Mouse (Mus musculus) CH12.LX (cell line): Measurements from ENCODE around the gene Edem2. TPM values are rescaled to one million over a fixed set of nuclear protein-coding genes. Genes with fewer than 3 reads are reported as not detected.
A peak's percentile ranks its signal among the peaks of the same experiment; 100 is the strongest.

Experiments
- DNase-seq: peaks from one replicate; pipeline ENCODE4 v3.0.0-alpha.2; 2013; ENCODE audit errors: extremely low read depth
- H3K27ac ChIP-seq: 2 replicates; pipeline ENCODE4 v1.5.1; 2012; ENCODE audit warnings: low read depth, mild to moderate bottlenecking, control low read depth, moderate library complexity; ENCODE audit not compliant: insufficient read depth
- H3K27me3 ChIP-seq: replicated peaks from 2 replicates; pipeline ENCODE3; 2012; ENCODE audit warnings: inconsistent platforms
- H3K36me3 ChIP-seq, 2 experiments: replicated peaks in 1 of 2; 2 replicates each; pipeline versions ENCODE3 to v1.6.1; 2012; ENCODE audit warnings: inconsistent platforms in 1 of 2, low read length in 1 of 2, mild to moderate bottlenecking in 1 of 2, mixed read lengths in 1 of 2, moderate library complexity in 1 of 2; ENCODE audit not compliant: control insufficient read depth in 1 of 2, insufficient read depth in 1 of 2
- H3K4me1 ChIP-seq, 2 experiments: 2 replicates each; pipeline ENCODE4 v1.6.1; 2012; ENCODE audit warnings: inconsistent platforms in 1 of 2, moderate library complexity in 1 of 2; ENCODE audit not compliant: insufficient read depth in 2 of 2, control insufficient read depth in 1 of 2
- H3K4me2 ChIP-seq: 2 replicates; pipeline ENCODE4 v1.6.1; 2012; ENCODE audit warnings: low read depth, mild to moderate bottlenecking, control low read depth; ENCODE audit not compliant: poor library complexity, insufficient read depth, severe bottlenecking
- H3K4me3 ChIP-seq, 3 experiments: fragments of 150-350 bp in 1 of 3; sonication (generic) in 1 of 3; replicated peaks in 1 of 3; 2 replicates each; pipeline versions ENCODE3 to v1.5.1; 2011 to 2012; ENCODE audit warnings: low read depth in 2 of 3, low read length in 2 of 3, mild to moderate bottlenecking in 2 of 3, moderate library complexity in 2 of 3, control low read depth in 1 of 3, improper control_type of control experiment in 1 of 3, inconsistent platforms in 1 of 3, mixed read lengths in 1 of 3; ENCODE audit not compliant: poor library complexity in 1 of 3
- H3K79me2 ChIP-seq: replicated peaks from 2 replicates; pipeline ENCODE4 v1.6.1; 2012; ENCODE audit warnings: mild to moderate bottlenecking, moderate library complexity; ENCODE audit not compliant: control insufficient read depth, poor library complexity, insufficient read depth, severe bottlenecking; ENCODE audit errors: extremely low read depth
- H3K9ac ChIP-seq: 2 replicates; pipeline ENCODE4 v1.6.1; 2012; ENCODE audit warnings: low read depth, mild to moderate bottlenecking, control low read depth, moderate library complexity; ENCODE audit not compliant: insufficient read depth
- H3K9me3 ChIP-seq: replicated peaks from 2 replicates; pipeline ENCODE3; 2012; ENCODE audit warnings: low read length, inconsistent platforms, mixed read lengths
- BHLHE40 ChIP-seq: IDR thresholded peaks from 2 replicates; pipeline ENCODE4 v1.6.1; 2011; ENCODE audit warnings: mild to moderate bottlenecking, low read depth, low read length, improper control_type of control experiment
- CHD1 ChIP-seq: IDR thresholded peaks from 2 replicates; pipeline ENCODE4 v1.6.1; 2012; ENCODE audit warnings: low read depth, low read length, improper control_type of control experiment, inconsistent platforms
- CTCF ChIP-seq, 2 experiments: IDR thresholded peaks in 1 of 2; conservative IDR thresholded peaks in 1 of 2; 2 replicates each; pipeline ENCODE4 v1.5.1; 2011 to 2012; ENCODE audit warnings: low read depth in 2 of 2, low read length in 2 of 2, improper control_type of control experiment in 1 of 2, inconsistent platforms in 1 of 2, mild to moderate bottlenecking in 1 of 2, moderate library complexity in 1 of 2
- E2F4 ChIP-seq: IDR thresholded peaks from 2 replicates; pipeline ENCODE4 v1.6.1; 2011; ENCODE audit warnings: low read depth, low read length, improper control_type of control experiment; ENCODE audit not compliant: insufficient replicate concordance
- ELF1 ChIP-seq: IDR thresholded peaks from 2 replicates; pipeline ENCODE4 v1.6.1; 2014; ENCODE audit warnings: low read depth, mild to moderate bottlenecking, inconsistent platforms, low read length, improper control_type of control experiment
- ETS1 ChIP-seq: conservative IDR thresholded peaks from 2 replicates; pipeline ENCODE4 v1.6.1; 2012; ENCODE audit warnings: low read depth, mild to moderate bottlenecking, inconsistent platforms, low read length, improper control_type of control experiment, moderate library complexity
- GABPA ChIP-seq: IDR thresholded peaks from 2 replicates; pipeline ENCODE4 v1.6.1; 2012; ENCODE audit warnings: low read depth, low read length, improper control_type of control experiment, inconsistent platforms; ENCODE audit not compliant: insufficient replicate concordance
- HCFC1 ChIP-seq: IDR thresholded peaks from 2 replicates; pipeline ENCODE4 v1.6.1; 2012; ENCODE audit warnings: low read depth, mild to moderate bottlenecking, inconsistent platforms, low read length, improper control_type of control experiment
- IRF4 ChIP-seq: IDR thresholded peaks from 2 replicates; pipeline ENCODE4 v1.6.1; 2014; ENCODE audit warnings: low read depth, mild to moderate bottlenecking, inconsistent platforms, low read length, improper control_type of control experiment
- KAT2A ChIP-seq: IDR thresholded peaks from 2 replicates; pipeline ENCODE4 v1.6.1; 2012; ENCODE audit warnings: low read length, improper control_type of control experiment, inconsistent platforms; ENCODE audit not compliant: insufficient replicate concordance
- MAFK ChIP-seq: IDR thresholded peaks from 2 replicates; pipeline ENCODE4 v1.6.1; 2011; ENCODE audit warnings: low read length, improper control_type of control experiment; ENCODE audit not compliant: insufficient replicate concordance
- MYC ChIP-seq: IDR thresholded peaks from 2 replicates; pipeline ENCODE4 v1.6.1; 2011; ENCODE audit warnings: low read depth, mild to moderate bottlenecking, improper control_type of control experiment, low read length
- PAX5 ChIP-seq: IDR thresholded peaks from 2 replicates; pipeline ENCODE4 v1.6.1; 2012; ENCODE audit warnings: low read length, inconsistent platforms, mixed read lengths
- POLR2AphosphoS2 ChIP-seq: IDR thresholded peaks from 2 replicates; pipeline ENCODE4 v1.6.1; 2011; ENCODE audit warnings: low read depth, low read length, improper control_type of control experiment
- RAD21 ChIP-seq: IDR thresholded peaks from 2 replicates; pipeline ENCODE4 v1.6.1; 2011; ENCODE audit warnings: low read depth, mild to moderate bottlenecking, low read length, improper control_type of control experiment, moderate library complexity
- SMC3 ChIP-seq: IDR thresholded peaks from 2 replicates; pipeline ENCODE4 v1.6.1; 2011; ENCODE audit warnings: low read depth, low read length, improper control_type of control experiment
- TBP ChIP-seq: conservative IDR thresholded peaks from 2 replicates; pipeline ENCODE4 v1.6.1; 2011; ENCODE audit warnings: low read depth, low read length, improper control_type of control experiment
- TCF12 ChIP-seq: IDR thresholded peaks from 2 replicates; pipeline ENCODE4 v1.6.1; 2014; ENCODE audit warnings: low read depth, mild to moderate bottlenecking, inconsistent platforms, low read length, improper control_type of control experiment
- USF1 ChIP-seq: IDR thresholded peaks from 2 replicates; pipeline ENCODE4 v1.6.1; 2014; ENCODE audit warnings: low read depth, mild to moderate bottlenecking, inconsistent platforms, low read length, improper control_type of control experiment
- USF2 ChIP-seq: conservative IDR thresholded peaks from 2 replicates; pipeline ENCODE4 v1.6.1; 2011; ENCODE audit warnings: low read depth, low read length, improper control_type of control experiment
- ZC3H11A ChIP-seq: IDR thresholded peaks from 2 replicates; pipeline ENCODE4 v1.6.1; 2012; ENCODE audit warnings: low read depth, mild to moderate bottlenecking, inconsistent platforms, low read length, improper control_type of control experiment
- ZMIZ1 ChIP-seq: IDR thresholded peaks from 2 replicates; pipeline ENCODE4 v1.6.1; 2012; ENCODE audit warnings: low read depth, mild to moderate bottlenecking, inconsistent platforms, low read length, improper control_type of control experiment
- dilution Hi-C: fragments of 300-500 bp; cut with MboI; formaldehyde crosslinking; loops from 2 replicates; pipeline ENCODE4 v1.14.3; 2020; ENCODE audit warnings: low sequenced_read_pairs; ENCODE audit not compliant: extremely low pct_unique_long_range_greater_than_20kb, extremely low pct_ligation_motif_present
- in situ Hi-C: fragments of 300-500 bp; cut with MboI; formaldehyde crosslinking; loops from 3 replicates; pipeline ENCODE4 v1.14.3; 2019; ENCODE audit warnings: low sequenced_read_pairs, low pct_ligation_motif_present, low pct_unique_long_range_greater_than_20kb, mixed read lengths
- polyA plus RNA-seq: library from polyadenylated mRNA; unstranded; fragments of >175 nt; gene quantifications from 2 replicates; pipeline ENCODE4 v1.2.1, GENCODE M21; 2012; ENCODE audit warnings: low read depth; ENCODE audit not compliant: insufficient read length
- total RNA-seq, 2 experiments: library from RNA; depleted of rRNA; stranded (reverse); fragments of 300-350 nt in 1 of 2; fragments of >200 nt in 1 of 2; gene quantifications; 2 replicates each; pipeline ENCODE4 v1.2.3; 2012 to 2014

Edem2 gene
- total and polyA plus RNA-seq, 3 experiments: 42.5 to 71.8 (median 48.7) TPM

DNA sequence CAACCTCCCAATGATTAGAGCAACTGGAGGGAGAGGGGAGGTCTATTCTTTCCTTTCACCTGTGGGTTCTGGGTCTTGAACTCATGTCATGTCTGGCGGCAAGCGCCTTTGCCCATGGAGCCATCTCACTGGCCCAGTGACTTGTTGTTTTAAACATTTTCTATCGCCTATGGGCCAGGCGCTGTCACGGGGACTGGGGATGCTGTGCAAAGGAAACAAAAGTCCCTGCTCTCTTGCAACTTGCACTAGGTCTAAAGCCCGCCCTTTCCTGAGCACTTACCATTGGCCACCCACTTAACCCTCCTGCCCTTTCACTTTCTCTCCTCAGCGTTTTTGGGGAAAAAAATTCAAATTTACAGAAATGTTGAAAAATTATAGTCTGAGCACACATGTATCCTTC, 32.4 kb downstream of the Edem2 start:
- Histone ChIP-seq H3K27me3 (no peaks in the 10 kb centered on the region), H3K9ac (no peak overlapping the region), H3K36me3 (peaks cover 8 to 12% of the 10 kb centered on the region in 2 experiments), H3K79me2 (no peaks in the 10 kb centered on the region), H3K4me3 (no peak overlapping the region), H3K4me1 (peaks cover 2 to 6% of the 10 kb centered on the region in 2 experiments; a peak in 1 of 4 replicates), H3K4me2 (no peak overlapping the region), H3K9me3 (no peaks in the 10 kb centered on the region), H3K27ac (no peak overlapping the region)
- TF ChIP-seq TBP (no peak), CHD1 (no peak), KAT2A (no peak), TCF12 (no peak), MAFK (no peak), USF1 (no peak), ETS1 (no peak), HCFC1 (no peak), ELF1 (no peak), BHLHE40 (no peak), ZC3H11A (no peak), POLR2AphosphoS2 (no peak), E2F4 (no peak), USF2 (no peak), PAX5 (no peak)
- dilution Hi-C loops: no loop called here
- DNase-seq: no peak
- in situ Hi-C loops: loop anchor here (25.0 kb wide), 1 partner anchor 240 kb away; the partner anchor contains the start of genes Gdf5, Gm15557 and Uqcc1

DNA sequence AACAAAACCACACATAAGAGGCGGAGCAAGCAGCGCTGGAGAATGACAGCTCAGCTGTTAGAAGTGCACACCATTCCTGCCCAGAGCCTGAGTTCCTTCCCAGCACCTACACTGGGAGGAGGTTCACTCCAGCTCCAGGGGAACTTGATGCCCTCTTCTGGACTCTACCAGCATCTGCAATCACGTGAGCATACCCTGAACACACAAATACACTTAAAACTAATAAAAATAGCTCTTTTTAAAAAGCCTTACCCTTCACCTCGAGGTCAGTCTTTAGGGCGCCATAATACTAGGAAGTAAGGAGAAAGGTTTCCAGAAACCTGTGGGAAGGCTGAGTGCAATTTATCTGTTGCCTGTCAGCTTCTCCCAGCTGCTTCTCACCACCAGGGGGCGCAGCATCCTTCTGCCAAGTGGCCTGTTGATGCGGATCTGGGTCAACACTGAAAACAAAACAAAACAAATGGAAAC, 33.1 kb downstream of the Edem2 start:
- Histone ChIP-seq H3K27ac (no peak overlapping the region), H3K36me3 (peaks cover 4% of the 10 kb centered on the region in 2 experiments), H3K9ac (no peak overlapping the region), H3K4me1 (peaks cover 2 to 8% of the 10 kb centered on the region in 2 experiments; a peak in 1 of 4 replicates)
- in situ Hi-C loops: loop anchor here (25.0 kb wide), 1 partner anchor 241 kb away; the partner anchor contains the start of genes Gdf5, Gm15557 and Uqcc1
- no peak for TF ChIP-seq TBP
- 0 out of 2 replicates have a peak, but pooled peaks have one; percentile 30 for TF ChIP-seq MYC
- TF ChIP-seq BHLHE40: peak; percentile 88
- TF ChIP-seq GABPA: no peak
- peak; percentile 38 for TF ChIP-seq IRF4
- TF ChIP-seq SMC3: peak; percentile 86
- TF ChIP-seq HCFC1: 0 out of 2 replicates have a peak, but pooled peaks have one; percentile 11
- peak; percentile 49 for TF ChIP-seq RAD21
- no peak for TF ChIP-seq ZMIZ1
- peak; percentile 82 to 94 for TF ChIP-seq CTCF (conservative IDR thresholded peaks at IDR 0.05 in 1 of 2, IDR thresholded peaks at IDR 0.05 in 1 of 2; ENCODE audit: low read depth in 2 of 2, low read length in 2 of 2)
- TF ChIP-seq, all 38 proteins: peak for 7
- dilution Hi-C loops: no loop called here
- DNase-seq: peak; percentile 69
- Histone ChIP-seq H3K9me3 (no peaks in the 10 kb centered on the region), H3K27me3 (no peaks in the 10 kb centered on the region), H3K4me2 (no peak overlapping the region), H3K79me2 (peaks cover 7% of the 10 kb centered on the region; the same call in 1 of the 2 replicates), H3K4me3 (no peak overlapping the region)
